Mouse (Mus musculus) hindbrain, embryonic 16.5 days (tissue): Measurements from ENCODE around the gene Dnal4. TPM values are rescaled to one million over a fixed set of nuclear protein-coding genes. Genes with fewer than 3 reads are reported as not detected.

Source experiments
- ATAC-seq: fragments of 200-750 bp; cut with Nextera tagmentation; 2 replicates; pipeline ENCODE4 v1.8.0; 2017; ENCODE audit warnings: moderate TSS enrichment, moderate library complexity
- H3K27ac ChIP-seq: fragments of 300-500 bp; sonication (generic); 2 replicates; pipeline ENCODE4 v1.5.1; 2014; ENCODE audit warnings: low read depth, mild to moderate bottlenecking, control low read depth, low read length, moderate library complexity
- H3K27me3 ChIP-seq: fragments of 300-500 bp; sonication (generic); replicated peaks from 2 replicates; pipeline ENCODE4 v1.6.1; 2014; ENCODE audit warnings: low read length; ENCODE audit not compliant: control insufficient read depth, insufficient read depth
- H3K36me3 ChIP-seq: fragments of 300-500 bp; sonication (generic); 2 replicates; pipeline ENCODE4 v1.6.1; 2014; ENCODE audit warnings: mild to moderate bottlenecking, low read length, moderate library complexity, mixed read lengths; ENCODE audit not compliant: control insufficient read depth, insufficient read depth
- H3K4me1 ChIP-seq: fragments of 300-500 bp; sonication (generic); 2 replicates; pipeline ENCODE4 v1.6.1; 2014; ENCODE audit warnings: low read depth, low read length; ENCODE audit not compliant: control insufficient read depth, insufficient read depth
- H3K4me2 ChIP-seq: fragments of 300-500 bp; sonication (generic); 2 replicates; pipeline ENCODE4 v1.6.1; 2014; ENCODE audit warnings: mild to moderate bottlenecking, low read length, control low read depth, moderate library complexity
- H3K4me3 ChIP-seq: fragments of 300-500 bp; sonication (generic); 2 replicates; pipeline ENCODE4 v1.5.1; 2014; ENCODE audit warnings: mild to moderate bottlenecking, low read length, control low read depth, moderate library complexity
- H3K9ac ChIP-seq: fragments of 300-500 bp; sonication (generic); 2 replicates; pipeline ENCODE4 v1.6.1; 2014; ENCODE audit warnings: low read depth, mild to moderate bottlenecking, control low read depth, low read length, moderate library complexity
- H3K9me3 ChIP-seq: fragments of 300-500 bp; sonication (generic); 2 replicates; pipeline ENCODE4 v1.6.1; 2014; ENCODE audit warnings: mild to moderate bottlenecking, low read length, moderate library complexity; ENCODE audit not compliant: control insufficient read depth
- WGBS: fragments of 180-500 bp; shearing (Covaris S2); extraction: QIAGEN DNeasy Blood & Tissue Kit; methylation state at CpG from one replicate; pipeline ENCODE4 v1.1.7; 2014; 5-methylcytosine and 5-hydroxymethylcytosine counted together
- polyA plus RNA-seq: library from polyadenylated mRNA; unstranded; fragments of >200 nt; fragmentation: Nextera tagmentation; extraction: Ambion mirVana; gene quantifications from 2 replicates; pipeline ENCODE4 v1.2.1, GENCODE M21; 2015

Gene Dnal4
- polyA plus RNA-seq, 1 experiment from 2014 or later: 61.8 TPM

GRCm38 (mm10) chr15:79745883-79746282 is 31.8 kb downstream of the Dnal4 start:
- H3K4me3 ChIP-seq: no peak overlapping the region
- H3K4me1 ChIP-seq: peaks cover 9% of the 10 kb centered on the region
- ATAC-seq: no peak
- no peak overlapping the region for H3K4me2 ChIP-seq
- H3K9me3 ChIP-seq: no peaks in the 10 kb centered on the region
- H3K36me3 ChIP-seq: no peaks in the 10 kb centered on the region
- no peak overlapping the region for H3K9ac ChIP-seq
- 84% methylated on average over 5 of the region's 5 CpGs for WGBS
- no peak overlapping the region for H3K27ac ChIP-seq
- no peaks in the 10 kb centered on the region for H3K27me3 ChIP-seq

- WGBS: 87% methylated on average over 10 of the region's 10 CpGs
- H3K9me3 ChIP-seq: no peaks in the 10 kb centered on the region
- no peak for ATAC-seq
Observed at GRCm38 (mm10) chr15:79745312-79745711, 32.3 kb downstream of the Dnal4 start.

GRCm38 (mm10) chr15:79744742-79745141 is 32.9 kb downstream of the Dnal4 start:
- 80% methylated on average over 8 of the region's 8 CpGs for WGBS
- no peak for ATAC-seq
- Histone ChIP-seq H3K27ac (no peak overlapping the region), H3K4me1 (peaks cover 14% of the 10 kb centered on the region), H3K4me3 (no peak overlapping the region), H3K4me2 (no peak overlapping the region), H3K9me3 (no peaks in the 10 kb centered on the region), H3K36me3 (no peaks in the 10 kb centered on the region), H3K9ac (no peak overlapping the region), H3K27me3 (no peaks in the 10 kb centered on the region)

More at GRCm38 (mm10) chr15:79745312-79745711, 32.3 kb downstream of the Dnal4 start:
- no peak overlapping the region for H3K4me2 ChIP-seq
- H3K4me1 ChIP-seq: peaks cover 14% of the 10 kb centered on the region
- H3K9ac ChIP-seq: no peak overlapping the region
- H3K27me3 ChIP-seq: no peaks in the 10 kb centered on the region
- H3K4me3 ChIP-seq: no peak overlapping the region
- H3K27ac ChIP-seq: no peak overlapping the region
- H3K36me3 ChIP-seq: no peaks in the 10 kb centered on the region

- H3K4me2 ChIP-seq: no peak overlapping the region
- peaks cover 14% of the 10 kb centered on the region for H3K4me1 ChIP-seq
- H3K36me3 ChIP-seq: 0 out of 2 replicates have a peak, but pooled peaks cover under 1% of the 10 kb centered on the region
- H3K9ac ChIP-seq: no peak overlapping the region
- 90% methylated on average over 11 of the region's 11 CpGs for WGBS
- no peak overlapping the region for H3K27ac ChIP-seq
- H3K27me3 ChIP-seq: no peaks in the 10 kb centered on the region
- no peak overlapping the region for H3K4me3 ChIP-seq
- H3K9me3 ChIP-seq: no peaks in the 10 kb centered on the region
- no peak for ATAC-seq
Observed at GRCm38 (mm10) chr15:79744001-79744400, 33.6 kb downstream of the Dnal4 start.

- Histone ChIP-seq H3K27me3 (no peaks in the 10 kb centered on the region), H3K4me1 (peaks cover 14% of the 10 kb centered on the region), H3K4me2 (peak overlapping the region; percentile 80), H3K4me3 (peak overlapping the region; percentile 98), H3K27ac (peak overlapping the region; percentile 65), H3K36me3 (peaks cover 10% of the 10 kb centered on the region), H3K9ac (peak overlapping the region; percentile 89), H3K9me3 (no peaks in the 10 kb centered on the region)
- ATAC-seq: no peak
- under 1% methylated on average over 23 of the region's 23 CpGs for WGBS
Observed at GRCm38 (mm10) chr15:79742706-79743023, 35.0 kb downstream of the Dnal4 start.

- H3K4me3 ChIP-seq: peak within 1 kb of the TSS; percentile 98
- H3K36me3 ChIP-seq: peaks cover 12% of the 10 kb centered on the region
- no peaks in the 10 kb centered on the region for H3K27me3 ChIP-seq
- H3K9me3 ChIP-seq: no peaks in the 10 kb centered on the region
- peak within 1 kb of the TSS; percentile 89 for H3K9ac ChIP-seq
- peak within 1 kb of the TSS; percentile 67 for H3K27ac ChIP-seq
- peak; percentile 94 for ATAC-seq
- peak within 1 kb of the TSS; percentile 80 for H3K4me2 ChIP-seq
- 0% methylated on average over 61 of the region's 93 CpGs for WGBS
- peaks cover 14% of the 10 kb centered on the region for H3K4me1 ChIP-seq
Observed at GRCm38 (mm10) chr15:79741921-79742705, 35.5 kb downstream of the Dnal4 start, which contains the start of gene Sun2. Gene Sun2 (minus strand): TSS chr15:79742536.

- WGBS: 25% methylated on average over 14 of the region's 14 CpGs
- Histone ChIP-seq H3K9ac (peak overlapping the region; percentile 89), H3K27ac (no peak overlapping the region), H3K4me2 (peak overlapping the region; percentile 80), H3K9me3 (no peaks in the 10 kb centered on the region), H3K4me3 (peak overlapping the region; percentile 98), H3K27me3 (no peaks in the 10 kb centered on the region), H3K4me1 (peaks cover 14% of the 10 kb centered on the region), H3K36me3 (peaks cover 16% of the 10 kb centered on the region)
- no peak for ATAC-seq
Observed at GRCm38 (mm10) chr15:79741173-79741858, 36.3 kb downstream of the Dnal4 start.

GRCm38 (mm10) chr15:79740739-79741138 is 36.9 kb downstream of the Dnal4 start:
- Histone ChIP-seq H3K36me3 (peaks cover 16% of the 10 kb centered on the region), H3K4me3 (peak overlapping the region; percentile 98; the same call in 1 of the 2 replicates), H3K9ac (no peak overlapping the region; the same call in 1 of the 2 replicates), H3K27me3 (no peaks in the 10 kb centered on the region), H3K27ac (no peak overlapping the region), H3K9me3 (no peaks in the 10 kb centered on the region), H3K4me1 (peaks cover 14% of the 10 kb centered on the region), H3K4me2 (peak overlapping the region; percentile 80)
- ATAC-seq: no peak
- WGBS: 81% methylated on average over 3 of the region's 3 CpGs

- peaks cover 37% of the 10 kb centered on the region for H3K36me3 ChIP-seq
- no peak for ATAC-seq
Observed at GRCm38 (mm10) chr15:79734311-79734710, 43.3 kb downstream of the Dnal4 start.

More at GRCm38 (mm10) chr15:79734311-79734710, 43.3 kb downstream of the Dnal4 start:
- Histone ChIP-seq H3K9ac (no peak overlapping the region), H3K4me2 (no peak overlapping the region), H3K9me3 (no peaks in the 10 kb centered on the region), H3K27me3 (no peaks in the 10 kb centered on the region), H3K4me1 (no peaks in the 10 kb centered on the region), H3K27ac (no peak overlapping the region), H3K4me3 (no peak overlapping the region)
- WGBS: 84% methylated on average over 8 of the region's 8 CpGs
